Mouse (Mus musculus): ENCODE results near the gene S1pr2. TPM values are rescaled to one million over a fixed set of nuclear protein-coding genes. Genes with fewer than 3 reads are reported as not detected.
A peak's percentile ranks its signal among the peaks of the same experiment; 100 is the strongest.

The S1pr2 gene
- total RNA-seq, 2 experiments from 2014 or later, result 8.4 to 11.1 TPM

GRCm38 (mm10) chr9:20966008-20966407 is 10.6 kb downstream of the S1pr2 start:
- no peak for DNase-seq

GRCm38 (mm10) chr9:20965606-20966005 is 11.0 kb downstream of the S1pr2 start:
- DNase-seq, result no peak

- no peak for DNase-seq
Measured at GRCm38 (mm10) chr9:20961557-20961956, 15.0 kb downstream of the S1pr2 start.

- DNase-seq, result no peak
Measured at GRCm38 (mm10) chr9:20959430-20959938, 17.1 kb downstream of the S1pr2 start, which contains the start of gene Dnmt1. Dnmt1 (minus strand) TSS chr9:20959888.

GRCm38 (mm10) chr9:20956989-20957388 is 19.6 kb downstream of the S1pr2 start:
- DNase-seq, result no peak

- DNase-seq, result peak; percentile 96
Measured at GRCm38 (mm10) chr9:20952520-20953227, 23.9 kb downstream of the S1pr2 start.

GRCm38 (mm10) chr9:20951966-20952519 is 24.5 kb downstream of the S1pr2 start:
- DNase-seq, result no peak

- peak; percentile 62 for DNase-seq
Measured at GRCm38 (mm10) chr9:20951441-20951840, 25.1 kb downstream of the S1pr2 start.

GRCm38 (mm10) chr9:20950419-20950818 is 26.2 kb downstream of the S1pr2 start:
- no peak for DNase-seq

GRCm38 (mm10) chr9:20946066-20946880 is 30.3 kb downstream of the S1pr2 start:
- DNase-seq, result no peak

GRCm38 (mm10) chr9:20944697-20945370 is 31.7 kb downstream of the S1pr2 start:
- DNase-seq, result no peak

- DNase-seq, result no peak
Measured at GRCm38 (mm10) chr9:20943911-20944310, 32.7 kb downstream of the S1pr2 start.

- DNase-seq, result peak; percentile 28
Measured at GRCm38 (mm10) chr9:20943396-20943795, 33.2 kb downstream of the S1pr2 start.

GRCm38 (mm10) chr9:20923258-20923657 is 53.3 kb downstream of the S1pr2 start:
- DNase-seq, result no peak

- DNase-seq, result peak; percentile 27
Measured at GRCm38 (mm10) chr9:20916160-20916559, 60.4 kb downstream of the S1pr2 start.

Small RNA genes lying within 50 kb of the gene (microRNA-seq; reads per million reads assigned to microRNA genes)
- gene Mir7081, result 0 to 0.41 reads per million in 2 experiments

Other genes starting within 250 kb of the S1pr2 start
- under 1 TPM; 0.36 to 0.43 TPM for gene Olfm2, start 230.4 kb downstream of the S1pr2 start, total RNA-seq (2021)
- 10 to 100 TPM; 12.1 to 13.3 TPM for gene Col5a3, start 161.7 kb downstream of the S1pr2 start, total RNA-seq (2021)
- gene Rdh8, start 158.3 kb downstream of the S1pr2 start, total RNA-seq (2021), result not detected
- gene A230050P20Rik, start 108.1 kb downstream of the S1pr2 start, total RNA-seq (2021), result 1 to 10 TPM; 6.4 to 7.2 TPM
- gene Angptl6, start 97.1 kb downstream of the S1pr2 start, total RNA-seq (2021), result 1 to 10 TPM; 1.6 to 1.7 TPM
- 10 to 100 TPM; 18.4 to 19.6 TPM for gene Ppan, start 88.6 kb downstream of the S1pr2 start, total RNA-seq (2021)
- 100 to 1,000 TPM; 116 to 126 TPM for gene Eif3g, start 78.2 kb downstream of the S1pr2 start, total RNA-seq (2021)
- 10 to 100 TPM; 66.7 to 68.2 TPM for gene Dnmt1, start 16.9 kb downstream of the S1pr2 start, total RNA-seq (2021)
- 10 to 100 TPM; 85.7 to 98.0 TPM for gene Mrpl4, start 26.0 kb upstream of the S1pr2 start, total RNA-seq (2021)
- 1 to 10 TPM; 8.0 to 8.5 TPM for gene Icam1, start 39.2 kb upstream of the S1pr2 start, total RNA-seq (2021)
- under 1 TPM; 0.27 to 0.93 TPM for gene Icam4, start 52.6 kb upstream of the S1pr2 start, total RNA-seq (2021)
- gene Icam5, start 55.3 kb upstream of the S1pr2 start, total RNA-seq (2021), result not detected
- gene Zglp1, start 90.3 kb upstream of the S1pr2 start, total RNA-seq (2021), result not detected
- gene Gm49373, start 96.3 kb upstream of the S1pr2 start, total RNA-seq (2021), result under 1 TPM; 0.14 to 0.23 TPM
- 10 to 100 TPM; 34.1 to 35.5 TPM for gene Fdx1l, start 96.8 kb upstream of the S1pr2 start, total RNA-seq (2021)
- gene Gm38431, start 115.2 kb upstream of the S1pr2 start, total RNA-seq (2021), result 1 to 10 TPM in 1 of 2 experiments, under 1 TPM in 1; 0.64 to 2.2 TPM
- 10 to 100 TPM; 44.4 to 48.9 TPM for gene Raver1, start 115.2 kb upstream of the S1pr2 start, total RNA-seq (2021)
- 1 to 10 TPM; 7.7 to 8.2 TPM for gene Tyk2, start 154.5 kb upstream of the S1pr2 start, total RNA-seq (2021)
- gene Cdc37, start 173.2 kb upstream of the S1pr2 start, total RNA-seq (2021), result 100 to 1,000 TPM; 145 to 158 TPM
- gene Pde4a, start 188.9 kb upstream of the S1pr2 start, total RNA-seq (2021), result 10 to 100 TPM; 18.7 to 21.1 TPM

Measured in heart, postnatal 4 days (tissue).